Mouse (Mus musculus): ENCODE data around the gene Il22ra2. TPM values are rescaled to one million over a fixed set of nuclear protein-coding genes. Genes with fewer than 3 reads are reported as not detected.

Il22ra2 gene
- total RNA-seq, 2 experiments from 2014 or later: 4.6 to 7.7 TPM

Other genes with a start within 250 kb of the Il22ra2 start
- 384 and 439 TPM in 2 replicates for gene Ifngr1, start 30.0 kb upstream of the Il22ra2 start, total RNA-seq (2015)
- 295 and 330 TPM in 2 replicates for gene Ifngr1, start 30.0 kb upstream of the Il22ra2 start, total RNA-seq (2017)
- 0.25 TPM in 1 of 2 replicates, not detected in the other for gene Il20ra, start 90.6 kb downstream of the Il22ra2 start, total RNA-seq (2015)
- gene Il20ra, start 90.6 kb downstream of the Il22ra2 start, total RNA-seq (2017): 0.14 and 0.67 TPM in 2 replicates
- 0.22 and 1.1 TPM in 2 replicates for gene Slc35d3, start 229.5 kb downstream of the Il22ra2 start, total RNA-seq (2015)
- gene Slc35d3, start 229.5 kb downstream of the Il22ra2 start, total RNA-seq (2017): 0.68 TPM in 1 of 2 replicates, not detected in the other